Mouse (Mus musculus): Measurements from ENCODE around the gene Sos2. TPM values are rescaled to one million over a fixed set of nuclear protein-coding genes. Genes with fewer than 3 reads are reported as not detected.
"Not testable (repeated sequence)": the region's sequence is repeated elsewhere in the genome, so short reads cannot be mapped to it uniquely, and the experiment has no call there.

Sos2 gene
- total RNA-seq, 1 experiment from 2014 or later = 83.1 TPM

DNA sequence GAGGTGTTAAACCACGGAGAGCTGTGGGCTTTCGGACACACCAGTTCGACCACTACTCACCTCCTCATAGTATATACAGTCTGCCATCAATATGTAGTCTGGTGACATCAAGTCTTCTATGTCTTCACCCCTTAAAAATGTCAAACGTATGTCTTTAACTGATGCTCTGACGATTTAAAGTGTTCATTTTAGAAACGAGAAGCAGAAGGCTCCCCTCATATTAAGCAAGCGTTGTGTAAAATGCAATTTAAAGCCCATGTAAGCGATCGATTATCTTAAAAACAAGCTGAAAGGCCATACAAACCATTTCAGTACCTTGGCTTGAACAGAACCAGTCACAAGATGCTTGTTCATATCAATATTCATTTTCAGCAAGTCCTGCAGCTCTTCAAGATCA, 99.4 kb downstream of the Sos2 start:
- ATAC-seq (ENCODE audit: extremely low read depth, insufficient number of reproducible peaks, low FRiP score, poor library complexity, severe bottlenecking) = no peak

DNA sequence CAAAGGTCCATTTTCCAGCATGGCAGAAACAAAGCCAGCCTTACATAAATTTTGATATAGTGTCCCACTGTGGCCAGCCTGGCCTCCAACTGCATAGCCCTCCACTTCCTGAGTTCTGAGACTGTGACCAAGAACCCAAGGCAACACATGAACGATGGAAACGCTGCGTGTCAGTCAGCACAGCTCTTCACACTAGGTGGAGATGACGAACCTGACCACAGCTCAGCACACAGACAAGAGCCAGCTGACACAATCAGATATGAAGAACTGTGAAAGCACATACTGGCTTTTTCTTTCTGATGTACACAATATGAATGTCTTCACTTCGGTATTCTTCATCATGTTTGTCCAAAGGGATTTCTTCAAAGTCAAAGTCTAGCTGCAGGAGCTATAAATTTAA, 102.0 kb downstream of the Sos2 start:
- no peak for ATAC-seq (ENCODE audit: extremely low read depth, insufficient number of reproducible peaks, low FRiP score, poor library complexity, severe bottlenecking)

DNA sequence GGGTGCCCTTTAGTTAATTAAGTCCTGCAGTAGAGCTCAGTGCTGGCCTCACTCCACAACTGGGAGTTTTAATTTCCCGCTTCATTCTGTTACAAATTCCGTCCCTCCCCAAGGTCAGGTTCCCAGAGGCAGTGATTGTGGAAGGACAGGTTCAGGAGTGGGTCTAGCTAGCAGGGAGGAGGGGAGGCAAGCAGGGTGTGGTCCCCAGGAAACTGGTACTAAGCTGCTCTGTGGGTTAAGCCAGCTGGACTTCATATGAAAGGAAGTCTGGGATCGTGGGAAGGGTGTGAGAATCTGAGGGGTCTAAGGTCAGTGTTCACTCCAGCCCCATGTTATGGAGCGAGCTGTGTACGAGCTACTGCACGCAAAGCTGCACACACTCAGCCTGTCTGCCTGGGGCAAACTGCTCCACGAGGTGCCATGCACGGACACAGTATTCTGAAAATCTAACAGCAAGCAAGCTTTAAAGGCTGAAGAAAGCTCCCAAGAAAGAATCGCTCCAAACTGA, 105.5 kb downstream of the Sos2 start:
- no peak for ATAC-seq (ENCODE audit: extremely low read depth, insufficient number of reproducible peaks, low FRiP score, poor library complexity, severe bottlenecking)

DNA sequence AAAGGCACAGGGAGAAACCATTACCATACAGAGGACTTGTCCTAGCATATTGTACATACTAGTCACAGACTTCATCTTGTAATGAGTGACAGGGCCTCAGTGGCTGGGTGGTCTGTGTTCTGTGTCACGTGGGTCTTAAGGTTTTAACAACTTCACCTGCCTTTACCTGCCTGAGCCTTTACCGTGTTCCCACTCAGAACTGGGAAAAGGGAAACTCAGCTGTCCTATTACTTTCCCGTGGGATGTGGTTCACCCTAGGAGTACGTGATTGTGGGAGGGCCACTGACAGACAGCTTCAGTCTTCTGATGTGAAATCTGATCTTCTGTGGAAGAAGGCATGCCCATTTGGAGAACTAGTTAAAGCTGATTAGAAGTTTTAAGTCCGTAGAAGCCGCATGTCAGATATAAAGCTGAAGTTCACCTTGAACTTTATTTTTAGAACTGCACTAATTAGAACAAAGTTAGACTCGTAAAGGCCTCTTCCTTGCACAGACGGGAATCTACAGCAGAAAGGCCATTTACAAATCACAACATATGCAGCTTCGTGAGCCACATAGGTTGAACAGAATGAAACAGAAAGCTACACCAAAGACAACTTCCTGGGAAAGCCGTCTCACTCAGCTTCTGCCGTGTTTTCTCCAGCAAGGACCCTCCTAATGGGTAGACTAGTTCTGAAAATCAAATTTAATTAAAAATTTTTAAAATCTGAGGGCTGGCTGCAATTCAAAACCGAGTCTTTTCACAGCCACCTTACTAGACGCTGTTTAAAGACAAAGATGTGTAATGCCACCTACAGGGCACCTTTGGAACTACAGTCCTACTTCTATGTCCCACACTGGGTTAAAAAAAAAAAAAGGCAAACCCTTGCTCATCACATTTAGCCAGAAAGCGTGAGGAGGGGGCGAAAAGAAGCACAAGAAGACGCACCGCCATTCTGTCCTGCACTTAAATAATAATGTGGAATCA, 107.5 kb downstream of the Sos2 start:
- ATAC-seq (ENCODE audit: extremely low read depth, insufficient number of reproducible peaks, low FRiP score, poor library complexity, severe bottlenecking) = peak; percentile 81

DNA sequence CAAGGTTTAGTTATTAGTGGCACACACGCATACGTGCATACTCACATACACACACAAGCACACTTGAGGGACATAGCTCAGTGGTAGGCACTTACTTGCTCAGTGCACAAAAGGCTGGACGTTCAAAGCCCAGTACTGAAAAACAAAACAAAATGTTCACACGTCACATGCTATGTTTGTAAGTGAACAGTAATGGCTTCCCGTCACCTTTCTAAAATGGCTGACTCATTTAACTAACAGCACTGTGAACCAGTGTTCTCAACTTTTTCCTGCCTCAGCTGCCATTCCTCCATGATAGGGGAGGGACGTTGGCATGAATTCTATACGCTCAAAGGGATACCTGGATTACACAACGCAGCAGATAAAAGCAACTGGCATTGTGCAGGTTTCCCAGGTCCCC, 108.4 kb downstream of the Sos2 start:
- no peak for ATAC-seq (ENCODE audit: extremely low read depth, insufficient number of reproducible peaks, low FRiP score, poor library complexity, severe bottlenecking)

DNA sequence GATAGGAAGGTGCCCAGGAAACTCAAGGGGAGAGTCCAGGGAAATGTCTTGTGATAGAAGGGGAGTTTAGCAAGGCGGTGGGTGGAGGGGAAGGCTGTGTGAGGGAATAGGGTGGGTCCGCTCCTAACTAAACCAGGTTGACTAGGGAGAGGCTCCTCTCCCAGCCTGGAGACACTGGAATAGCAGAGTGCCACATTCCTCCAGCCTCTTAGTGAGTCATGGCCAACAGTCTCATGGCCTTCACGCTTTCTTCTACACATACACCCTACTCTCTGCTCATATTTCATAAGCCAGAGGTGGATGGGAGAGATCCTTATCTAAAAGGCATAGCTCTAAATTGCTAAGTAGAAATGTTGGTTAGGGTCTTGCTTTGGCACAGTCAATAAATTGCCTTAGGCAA, 111.7 kb downstream of the Sos2 start:
- no peak for ATAC-seq (ENCODE audit: extremely low read depth, insufficient number of reproducible peaks, low FRiP score, poor library complexity, severe bottlenecking)

DNA sequence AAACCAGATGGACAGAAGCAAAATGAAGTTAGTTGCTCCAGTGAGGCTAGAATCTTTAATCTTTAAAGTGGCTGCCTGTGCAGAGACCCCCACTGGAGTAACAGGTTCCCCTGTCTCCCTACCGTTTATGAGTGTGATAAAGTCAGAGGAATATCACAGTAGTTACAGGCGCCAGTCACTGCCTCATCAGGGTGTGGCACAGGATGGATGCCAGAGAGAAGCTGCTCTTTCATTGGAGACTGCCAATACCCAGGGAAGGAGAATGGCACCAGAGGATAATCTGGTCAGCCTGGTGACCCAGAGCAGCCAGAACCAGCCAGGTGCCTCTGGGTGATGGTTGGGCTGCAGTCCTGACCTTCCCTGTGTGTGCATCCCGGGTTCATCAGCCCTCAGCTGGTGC, 113.4 kb downstream of the Sos2 start:
- no peak for ATAC-seq (ENCODE audit: extremely low read depth, insufficient number of reproducible peaks, low FRiP score, poor library complexity, severe bottlenecking)

DNA sequence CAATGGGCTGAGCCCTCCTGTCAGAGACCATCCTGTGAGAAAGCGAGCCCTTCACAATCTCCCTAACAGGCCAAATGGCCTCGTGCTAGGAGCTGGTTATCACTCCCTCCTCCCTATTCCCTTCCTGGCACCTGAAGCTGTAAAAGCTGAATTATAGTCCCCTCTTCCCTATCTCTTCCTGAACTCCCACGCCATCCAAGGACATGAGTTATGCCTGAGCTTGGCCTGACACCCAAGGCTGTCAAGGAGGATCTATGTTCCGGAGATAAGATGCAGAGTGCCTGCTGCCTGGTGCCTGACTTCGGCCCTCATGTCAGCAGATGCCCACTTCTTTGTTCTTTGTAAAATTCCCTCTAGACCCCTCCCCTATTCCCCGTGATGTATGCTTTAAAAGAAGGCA, 120.6 kb downstream of the Sos2 start:
- not testable (repeated sequence) for ATAC-seq (ENCODE audit: extremely low read depth, insufficient number of reproducible peaks, low FRiP score, poor library complexity, severe bottlenecking)

DNA sequence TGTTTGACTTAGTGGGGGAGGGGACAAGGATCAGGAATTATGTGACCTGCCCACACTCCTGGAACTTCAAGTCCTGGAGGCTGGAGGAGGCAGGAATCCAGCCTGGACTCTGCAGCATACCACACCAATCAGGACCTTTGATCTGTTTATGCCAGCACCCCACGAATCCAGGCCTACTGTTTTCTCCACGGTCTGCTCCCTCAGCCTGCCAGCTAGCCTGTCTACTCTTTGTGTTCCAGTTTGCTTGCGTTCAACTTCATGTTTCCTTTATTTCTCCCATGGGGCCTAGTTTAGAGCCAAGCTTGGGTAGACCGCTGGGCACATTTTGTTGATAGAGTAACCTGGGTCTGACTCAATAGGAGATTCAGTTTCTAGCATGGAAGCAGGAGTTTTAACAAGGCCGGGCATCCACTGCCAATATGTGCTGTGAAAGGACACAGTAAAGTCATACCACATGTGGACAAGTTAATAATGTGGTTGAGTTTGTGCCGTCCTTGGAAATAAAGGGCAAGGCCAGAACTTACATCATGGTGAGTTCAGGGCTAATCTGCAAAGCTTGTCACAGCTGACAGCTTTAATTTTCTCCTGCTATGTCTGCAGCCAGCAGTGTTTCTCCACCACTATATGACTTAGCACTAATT, 125.3 kb downstream of the Sos2 start:
- ATAC-seq (ENCODE audit: extremely low read depth, insufficient number of reproducible peaks, low FRiP score, poor library complexity, severe bottlenecking) = no peak

DNA sequence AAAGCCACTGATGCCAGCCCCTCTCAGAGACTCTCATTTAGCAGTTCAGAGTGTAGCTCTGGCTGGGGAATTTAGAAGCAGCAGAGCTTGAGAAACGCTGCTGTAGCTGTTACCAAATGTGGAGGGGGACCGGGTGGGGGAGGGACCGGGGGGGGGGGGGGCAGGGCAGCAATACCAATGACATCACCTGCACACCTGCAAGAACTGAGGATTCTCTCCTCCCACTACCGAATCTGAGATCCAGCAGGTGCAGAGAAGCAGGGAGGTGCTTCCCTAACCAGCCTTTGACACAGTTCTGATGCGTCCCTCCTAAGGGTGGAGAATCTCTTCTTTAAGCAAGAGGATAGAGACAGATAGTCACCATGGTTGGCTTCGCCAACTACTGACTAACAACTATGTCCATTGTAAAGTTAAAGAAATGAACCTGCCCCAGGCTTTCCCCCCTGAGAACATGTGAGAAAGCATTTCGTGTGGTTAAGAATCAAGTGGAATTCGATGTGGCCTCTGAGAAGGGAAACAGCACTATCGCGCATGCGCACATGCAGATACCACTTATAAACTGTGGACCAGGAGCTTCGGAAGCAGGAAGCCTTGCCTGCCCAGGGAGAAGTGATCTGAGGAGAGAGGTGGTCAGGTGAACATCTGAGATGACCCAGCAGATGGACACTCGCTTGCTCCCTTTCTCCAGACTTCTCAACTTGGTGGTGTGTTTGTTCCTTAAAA, 136.0 kb downstream of the Sos2 start:
- ATAC-seq (ENCODE audit: extremely low read depth, insufficient number of reproducible peaks, low FRiP score, poor library complexity, severe bottlenecking) = no peak

DNA sequence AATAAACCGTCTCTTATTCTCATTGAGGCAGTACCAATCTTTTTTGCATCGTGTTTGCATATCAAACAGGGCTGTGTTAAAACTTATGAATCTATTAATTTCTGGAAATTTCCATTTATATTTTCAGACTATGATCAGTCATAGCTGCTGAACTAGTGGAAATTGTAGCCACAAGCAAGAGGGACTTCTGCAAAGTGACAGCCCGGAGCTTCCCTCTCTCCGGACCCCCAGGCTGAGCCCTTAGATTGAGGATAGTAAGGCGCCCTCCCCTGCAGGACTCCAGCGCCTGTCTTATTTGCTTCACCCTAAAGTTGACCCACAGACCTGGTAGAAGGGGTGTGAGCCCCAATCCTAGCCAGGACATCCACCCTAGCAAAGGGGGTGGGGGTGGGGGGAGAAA, 136.7 kb downstream of the Sos2 start:
- ATAC-seq (ENCODE audit: extremely low read depth, insufficient number of reproducible peaks, low FRiP score, poor library complexity, severe bottlenecking) = no peak

DNA sequence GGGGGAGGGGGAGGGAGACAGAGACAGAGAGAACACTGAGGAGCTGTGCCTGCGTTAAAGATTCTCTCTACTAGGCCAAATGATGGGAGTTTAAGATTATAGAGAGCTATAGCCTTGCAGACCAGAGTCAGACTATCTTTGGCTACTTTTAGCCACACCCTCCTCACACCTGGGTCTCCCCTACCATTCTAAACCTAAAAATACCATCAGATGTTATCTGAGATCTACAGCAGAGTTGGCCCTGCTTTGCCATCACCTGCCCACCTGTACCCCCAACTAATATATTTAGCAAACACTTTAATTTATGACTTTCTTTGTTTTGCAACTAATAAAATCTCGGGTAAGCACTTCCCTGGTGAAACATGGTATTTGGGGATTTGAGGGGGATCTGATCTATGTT, 137.1 kb downstream of the Sos2 start:
- no peak for ATAC-seq (ENCODE audit: extremely low read depth, insufficient number of reproducible peaks, low FRiP score, poor library complexity, severe bottlenecking)

DNA sequence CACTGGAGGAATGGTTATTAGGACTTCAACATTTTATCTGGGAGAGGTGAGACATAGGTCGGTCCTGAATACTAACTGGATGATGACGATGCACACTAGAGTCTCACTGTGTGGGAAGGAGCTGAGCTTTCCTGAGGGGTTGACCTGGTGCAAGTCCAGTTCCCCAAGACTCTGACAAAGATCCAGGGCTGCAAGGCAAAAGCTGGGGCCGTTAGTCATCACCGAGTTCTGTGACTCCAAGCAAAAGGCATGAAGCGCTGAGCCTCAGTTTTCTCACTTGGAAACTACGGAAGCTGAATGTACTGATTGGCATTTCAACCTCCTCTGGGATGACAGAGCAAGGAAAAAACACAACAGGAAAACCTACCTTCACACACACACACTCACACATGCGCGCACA, 139.3 kb downstream of the Sos2 start:
- no peak for ATAC-seq (ENCODE audit: extremely low read depth, insufficient number of reproducible peaks, low FRiP score, poor library complexity, severe bottlenecking)

DNA sequence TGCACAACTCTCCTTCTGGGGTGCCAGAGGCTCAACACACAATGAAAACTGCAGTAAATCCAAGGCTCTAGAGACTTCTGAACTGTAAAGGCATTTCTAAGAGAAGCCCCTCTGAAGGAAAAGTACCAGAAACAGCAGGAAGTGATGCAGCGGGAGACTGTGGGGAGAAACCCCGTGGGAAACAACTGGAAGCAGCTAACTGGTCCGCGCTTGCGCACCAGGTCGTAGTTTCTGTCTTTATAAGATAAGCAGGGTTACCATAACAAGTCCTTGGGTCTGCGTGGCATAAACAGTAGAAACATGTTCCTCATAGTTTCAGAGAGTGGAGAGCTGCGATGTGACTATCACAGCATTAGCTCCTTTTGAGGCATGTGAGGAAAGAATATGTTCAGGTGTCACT, 140.0 kb downstream of the Sos2 start:
- ATAC-seq (ENCODE audit: extremely low read depth, insufficient number of reproducible peaks, low FRiP score, poor library complexity, severe bottlenecking) = no peak

DNA sequence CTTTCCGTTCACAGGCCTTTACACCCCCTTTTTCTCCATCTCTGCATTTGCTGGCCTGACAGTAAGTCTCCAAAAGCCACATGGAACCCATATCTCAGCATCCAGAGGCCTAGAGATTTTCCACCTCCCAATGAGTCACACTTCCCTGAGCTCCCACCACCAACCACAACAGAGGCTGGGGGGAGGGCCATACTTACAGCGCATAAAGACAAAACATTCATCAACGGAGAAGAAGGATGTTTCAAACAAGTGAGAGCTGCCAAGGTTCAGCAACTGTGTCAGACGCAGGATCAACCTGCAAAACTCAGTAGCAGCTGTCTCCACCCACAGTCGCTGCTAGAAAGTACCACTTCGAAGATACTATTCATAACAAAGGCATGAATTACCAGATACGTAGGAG, 142.3 kb downstream of the Sos2 start:
- ATAC-seq (ENCODE audit: extremely low read depth, insufficient number of reproducible peaks, low FRiP score, poor library complexity, severe bottlenecking) = no peak

DNA sequence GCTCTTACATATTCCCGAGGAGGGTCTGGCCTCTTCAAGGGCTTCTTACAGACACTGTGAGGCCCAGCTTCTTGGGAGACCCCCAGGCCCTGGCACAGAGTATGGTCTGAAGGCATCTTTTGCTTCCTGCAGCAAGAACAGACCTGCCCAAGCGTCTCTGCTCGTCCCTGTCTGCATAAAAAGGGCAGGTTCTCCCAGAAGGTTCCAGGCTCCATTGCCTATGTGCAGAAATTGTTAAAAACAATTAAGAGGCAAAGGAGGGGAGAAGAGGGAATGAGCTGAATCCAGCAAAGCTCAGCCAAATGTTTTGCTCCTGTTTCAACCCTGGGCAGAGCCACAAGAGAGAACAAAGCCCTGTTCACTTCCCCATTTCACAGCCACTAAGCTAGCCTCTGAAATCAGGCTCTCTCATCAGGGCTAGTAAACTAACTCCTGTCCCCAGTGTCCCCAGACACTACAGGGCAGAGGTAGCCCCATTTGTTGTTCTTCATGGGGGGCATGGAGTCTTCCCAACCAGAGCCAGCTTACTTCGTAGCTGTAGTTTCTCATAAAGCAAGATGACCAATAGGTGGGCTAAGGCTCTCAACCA, 143.2 kb downstream of the Sos2 start:
- ATAC-seq (ENCODE audit: extremely low read depth, insufficient number of reproducible peaks, low FRiP score, poor library complexity, severe bottlenecking) = peak; percentile 65

DNA sequence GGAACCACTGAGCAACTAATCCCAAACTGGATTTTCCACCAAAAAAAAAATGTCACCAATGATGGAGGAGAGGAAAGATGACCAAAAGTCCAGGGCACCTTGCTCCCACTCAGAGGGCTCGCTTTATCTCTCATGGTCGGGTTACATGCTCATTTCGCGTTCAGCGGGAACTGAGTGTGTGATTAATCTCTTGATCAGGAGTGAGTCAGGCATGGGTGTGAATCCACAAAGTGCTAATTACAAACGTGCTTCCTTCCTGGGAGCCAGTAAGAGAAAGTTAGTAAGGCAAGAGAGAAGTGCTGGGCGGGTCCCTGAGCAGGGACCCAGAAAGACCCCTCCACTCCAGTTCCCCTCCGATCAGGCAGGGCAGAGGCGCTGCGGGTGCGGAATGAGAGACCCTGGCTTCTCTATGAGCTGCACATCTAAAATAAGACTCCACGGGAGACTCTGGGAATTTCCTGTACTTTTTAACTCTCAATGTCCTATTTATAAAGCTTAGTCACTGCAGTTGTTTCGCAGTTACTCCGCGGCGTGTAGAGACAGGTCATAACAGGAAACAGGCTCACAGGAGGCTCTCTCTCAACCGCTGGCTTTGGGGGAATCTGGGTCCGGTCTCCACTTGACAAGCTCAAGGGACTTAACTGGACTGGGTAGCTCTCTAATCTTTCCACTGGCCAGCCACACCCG, 143.8 kb downstream of the Sos2 start:
- peak; percentile 26; the same call in 1 of the 2 replicates for ATAC-seq (ENCODE audit: extremely low read depth, insufficient number of reproducible peaks, low FRiP score, poor library complexity, severe bottlenecking)

DNA sequence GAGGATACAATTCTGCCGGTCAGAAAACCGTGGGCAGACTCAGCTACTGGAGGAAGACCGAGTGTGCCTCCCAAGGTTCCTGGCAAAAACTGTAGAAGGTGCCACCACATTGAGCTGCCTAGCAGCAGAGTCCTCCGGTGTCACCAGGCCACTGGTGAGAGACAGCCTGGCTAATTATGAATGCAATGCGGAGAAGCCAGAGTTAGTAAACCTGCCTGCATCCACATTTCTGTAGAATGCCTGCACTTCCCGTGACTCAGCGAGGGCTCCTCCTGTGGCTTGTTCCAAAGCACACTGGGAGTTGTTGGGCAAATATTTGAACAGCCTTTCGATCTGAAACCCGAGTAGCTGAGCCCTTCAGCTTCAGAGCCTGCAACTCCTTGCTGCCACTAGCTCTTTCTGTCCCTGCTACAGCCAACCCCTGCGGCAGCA, 144.4 kb downstream of the Sos2 start:
- ATAC-seq (ENCODE audit: extremely low read depth, insufficient number of reproducible peaks, low FRiP score, poor library complexity, severe bottlenecking) = no peak
